Mouse (Mus musculus) embryo, embryonic 10 days (tissue): ENCODE data around the gene Pear1.

Experiments
- DNase-seq: peaks from one replicate; pipeline ENCODE4 v3.0.0-alpha.2; 2015; ENCODE audit warnings: low spot score

Gene Pear1

GRCm38 (mm10) chr3:87765631-87766283 lies 58.3 kb downstream of the Pear1 start:
- no peak for DNase-seq

- peak; percentile 66 for DNase-seq
Observed at GRCm38 (mm10) chr3:87765091-87765490, 59.0 kb downstream of the Pear1 start.

GRCm38 (mm10) chr3:87764506-87764905 lies 59.6 kb downstream of the Pear1 start:
- DNase-seq = no peak

- DNase-seq = peak; percentile 59
Observed at GRCm38 (mm10) chr3:87763683-87764289, 60.3 kb downstream of the Pear1 start.

- no peak for DNase-seq
Observed at GRCm38 (mm10) chr3:87763202-87763601, 60.9 kb downstream of the Pear1 start.

- no peak for DNase-seq
Observed at GRCm38 (mm10) chr3:87761408-87762375, 62.4 kb downstream of the Pear1 start.

- DNase-seq = no peak
Observed at GRCm38 (mm10) chr3:87758641-87759040, 65.5 kb downstream of the Pear1 start.

- DNase-seq = no peak
Observed at GRCm38 (mm10) chr3:87756488-87756887, 67.6 kb downstream of the Pear1 start.

GRCm38 (mm10) chr3:87755964-87756363 lies 68.1 kb downstream of the Pear1 start:
- peak; percentile 90 for DNase-seq

GRCm38 (mm10) chr3:87753829-87754228 lies 70.3 kb downstream of the Pear1 start:
- no peak for DNase-seq

GRCm38 (mm10) chr3:87752567-87752966 lies 71.5 kb downstream of the Pear1 start:
- no peak for DNase-seq

- no peak for DNase-seq
Observed at GRCm38 (mm10) chr3:87749977-87750376, 74.1 kb downstream of the Pear1 start.

GRCm38 (mm10) chr3:87749036-87749435 lies 75.1 kb downstream of the Pear1 start:
- peak; percentile 75 for DNase-seq

- DNase-seq = no peak
Observed at GRCm38 (mm10) chr3:87748431-87748830, 75.7 kb downstream of the Pear1 start, which contains the start of gene Lrrc71. Gene Lrrc71, minus strand, starts transcription at chr3:87748625.

- DNase-seq = peak; percentile 55
Observed at GRCm38 (mm10) chr3:87745036-87745659, 79.0 kb downstream of the Pear1 start.

GRCm38 (mm10) chr3:87743927-87744326 lies 80.2 kb downstream of the Pear1 start:
- no peak for DNase-seq

- DNase-seq = no peak
Observed at GRCm38 (mm10) chr3:87742735-87743134, 81.4 kb downstream of the Pear1 start.

- DNase-seq = no peak
Observed at GRCm38 (mm10) chr3:87742013-87742412, 82.1 kb downstream of the Pear1 start.

GRCm38 (mm10) chr3:87738906-87739305 lies 85.2 kb downstream of the Pear1 start:
- DNase-seq = no peak

- no peak for DNase-seq
Observed at GRCm38 (mm10) chr3:87735335-87735734, 88.8 kb downstream of the Pear1 start.

GRCm38 (mm10) chr3:87733984-87734761 lies 89.9 kb downstream of the Pear1 start:
- DNase-seq = no peak
